Mouse (Mus musculus): ENCODE measurements around the gene Rasal2.

Rasal2 gene

GRCm38 (mm10) chr1:157412454-157413369 is at the start of gene Rasal2:
Rasal2 (minus strand) TSS chr1:157412595.
- DNase-seq = peak; percentile 95

- no peak for DNase-seq
Observed at GRCm38 (mm10) chr1:157461276-157461675, 48.9 kb upstream of the Rasal2 start.

- no peak for DNase-seq
Observed at GRCm38 (mm10) chr1:157459904-157460303, 47.5 kb upstream of the Rasal2 start.

GRCm38 (mm10) chr1:157458421-157459208 is 46.2 kb upstream of the Rasal2 start, which contains the start of gene Cryzl2:
Cryzl2 (plus strand) TSS chr1:157458577.
- DNase-seq = no peak

- no peak for DNase-seq
Observed at GRCm38 (mm10) chr1:157457789-157458188, 45.4 kb upstream of the Rasal2 start.

- no peak for DNase-seq
Observed at GRCm38 (mm10) chr1:157454876-157455275, 42.5 kb upstream of the Rasal2 start.

- DNase-seq = no peak
Observed at GRCm38 (mm10) chr1:157452759-157453549, 40.6 kb upstream of the Rasal2 start.

GRCm38 (mm10) chr1:157452284-157452683 is 39.9 kb upstream of the Rasal2 start:
- DNase-seq = no peak

- DNase-seq = no peak
Observed at GRCm38 (mm10) chr1:157449981-157450636, 37.7 kb upstream of the Rasal2 start.

GRCm38 (mm10) chr1:157449532-157449931 is 37.1 kb upstream of the Rasal2 start:
- no peak for DNase-seq

- no peak for DNase-seq
Observed at GRCm38 (mm10) chr1:157448805-157449188, 36.4 kb upstream of the Rasal2 start.

- no peak for DNase-seq
Observed at GRCm38 (mm10) chr1:157448164-157448804, 35.9 kb upstream of the Rasal2 start.

- peak; percentile 15 for DNase-seq
Observed at GRCm38 (mm10) chr1:157447142-157447541, 34.7 kb upstream of the Rasal2 start.

- DNase-seq = peak; percentile 57
Observed at GRCm38 (mm10) chr1:157446325-157446724, 33.9 kb upstream of the Rasal2 start.

- no peak for DNase-seq
Observed at GRCm38 (mm10) chr1:157445398-157445910, 33.1 kb upstream of the Rasal2 start.

GRCm38 (mm10) chr1:157444632-157445300 is 32.4 kb upstream of the Rasal2 start:
- no peak for DNase-seq

GRCm38 (mm10) chr1:157443723-157444561 is 31.5 kb upstream of the Rasal2 start:
- DNase-seq = no peak

- DNase-seq = no peak
Observed at GRCm38 (mm10) chr1:157443026-157443722, 30.8 kb upstream of the Rasal2 start.

- no peak for DNase-seq
Observed at GRCm38 (mm10) chr1:157439973-157440641, 27.7 kb upstream of the Rasal2 start.
